Mouse (Mus musculus): ENCODE results near the gene Olfr1342.

GRCm38 (mm10) chr4:118740988-118741698 lies 48.6 kb upstream of the Olfr1342 start:
- TF ChIP-seq CTCF (IDR thresholded peaks at IDR 0.05), result no peak
- no peak for TF ChIP-seq EP300 (IDR thresholded peaks at IDR 0.05; ENCODE audit: insufficient read depth, low read depth, low read length)

All from heart, adult 2 months (tissue).